Mouse (Mus musculus) heart, embryonic 10.5 days (tissue): ENCODE data around the gene Tagln. TPM values are rescaled to one million over a fixed set of nuclear protein-coding genes. Genes with fewer than 3 reads are reported as not detected.
A peak's percentile ranks its signal among the peaks of the same experiment; 100 is the strongest.

Experiments
- DNase-seq: peaks from one replicate; pipeline ENCODE4 v3.0.0-alpha.2; 2017; ENCODE audit warnings: low spot score
- H3K27ac ChIP-seq: fragments of 300-500 bp; sonication (generic); 2 replicates; pipeline ENCODE4 v1.5.1; 2016; ENCODE audit warnings: mild to moderate bottlenecking
- H3K27me3 ChIP-seq: fragments of 300-500 bp; sonication (generic); 2 replicates; pipeline ENCODE4 v1.6.1; 2016; ENCODE audit warnings: mild to moderate bottlenecking; ENCODE audit not compliant: poor library complexity, insufficient read depth, severe bottlenecking
- H3K36me3 ChIP-seq: fragments of 300-500 bp; sonication (generic); 2 replicates; pipeline ENCODE4 v1.6.1; 2016; ENCODE audit warnings: mild to moderate bottlenecking, moderate library complexity
- H3K4me1 ChIP-seq: fragments of 300-500 bp; sonication (generic); 2 replicates; pipeline ENCODE4 v1.6.1; 2016; ENCODE audit warnings: mild to moderate bottlenecking
- H3K4me3 ChIP-seq: fragments of 300-500 bp; sonication (generic); 2 replicates; pipeline ENCODE4 v1.5.1; 2016; ENCODE audit warnings: mild to moderate bottlenecking, moderate library complexity
- H3K9me3 ChIP-seq: fragments of 300-500 bp; sonication (generic); 2 replicates; pipeline ENCODE4 v1.6.1; 2016; ENCODE audit warnings: mild to moderate bottlenecking, moderate library complexity
- WGBS: fragments of 180-500 bp; shearing (Covaris S2); methylation state at CpG from one replicate; pipeline ENCODE4 v1.1.7; 2016; 5-methylcytosine and 5-hydroxymethylcytosine counted together
- polyA plus RNA-seq: library from polyadenylated mRNA; unstranded; fragments of >200 nt; fragmentation: Nextera tagmentation; extraction: Ambion mirVana; gene quantifications from 2 replicates; pipeline ENCODE4 v1.2.1, GENCODE M21; 2016

The Tagln gene
- polyA plus RNA-seq, 1 experiment from 2014 or later = 303 TPM

- H3K27me3 ChIP-seq = no peaks in the 10 kb centered on the region
- H3K36me3 ChIP-seq = peaks cover 22% of the 10 kb centered on the region
- H3K9me3 ChIP-seq = no peaks in the 10 kb centered on the region
- no peak overlapping the region for H3K4me3 ChIP-seq
- 70% methylated on average over 7 of the region's 7 CpGs for WGBS
- peaks cover 24% of the 10 kb centered on the region for H3K4me1 ChIP-seq
- DNase-seq = no peak
- H3K27ac ChIP-seq = no peak overlapping the region
Observed at GRCm38 (mm10) chr9:45958023-45958670, 22.3 kb upstream of the Tagln start.

- H3K4me3 ChIP-seq = peak within 1 kb of the TSS; percentile 96
- H3K27ac ChIP-seq = peak within 1 kb of the TSS; percentile 97
- WGBS = under 1% methylated on average over 48 of the region's 48 CpGs
- peak; percentile 93 for DNase-seq
- H3K9me3 ChIP-seq = no peaks in the 10 kb centered on the region
- peaks cover 26% of the 10 kb centered on the region for H3K4me1 ChIP-seq
- H3K27me3 ChIP-seq = no peaks in the 10 kb centered on the region
- H3K36me3 ChIP-seq = peaks cover 19% of the 10 kb centered on the region
Observed at GRCm38 (mm10) chr9:45955107-45955963, 19.5 kb upstream of the Tagln start, which contains the start of gene Sidt2. Sidt2 (minus strand) TSS chr9:45955258.

- peak; percentile 87 for DNase-seq
- WGBS = 0% methylated on average over 63 of the region's 63 CpGs
Observed at GRCm38 (mm10) chr9:45954294-45955106, 18.6 kb upstream of the Tagln start.

GRCm38 (mm10) chr9:45953511-45954293, 17.8 kb upstream of the Tagln start:
- peaks cover 35% of the 10 kb centered on the region for H3K36me3 ChIP-seq
- 59% methylated on average over 13 of the region's 13 CpGs for WGBS
- peaks cover 23% of the 10 kb centered on the region for H3K4me1 ChIP-seq
- peak; percentile 74 for DNase-seq
- peak overlapping the region; percentile 96 for H3K4me3 ChIP-seq
- peak overlapping the region; percentile 97 for H3K27ac ChIP-seq
- no peaks in the 10 kb centered on the region for H3K9me3 ChIP-seq
- no peaks in the 10 kb centered on the region for H3K27me3 ChIP-seq

More at GRCm38 (mm10) chr9:45954294-45955106, 18.6 kb upstream of the Tagln start:
- peak overlapping the region; percentile 96 for H3K4me3 ChIP-seq
- peaks cover 26% of the 10 kb centered on the region for H3K4me1 ChIP-seq
- H3K9me3 ChIP-seq = no peaks in the 10 kb centered on the region
- H3K27ac ChIP-seq = peak overlapping the region; percentile 97
- peaks cover 27% of the 10 kb centered on the region for H3K36me3 ChIP-seq
- H3K27me3 ChIP-seq = no peaks in the 10 kb centered on the region

- peaks cover 22% of the 10 kb centered on the region for H3K4me1 ChIP-seq
- H3K36me3 ChIP-seq = peaks cover 43% of the 10 kb centered on the region
- H3K4me3 ChIP-seq = no peak overlapping the region
- H3K9me3 ChIP-seq = no peaks in the 10 kb centered on the region
- H3K27me3 ChIP-seq = no peaks in the 10 kb centered on the region
- DNase-seq = peak; percentile 55
- 82% methylated on average over 7 of the region's 7 CpGs for WGBS
- no peak overlapping the region for H3K27ac ChIP-seq
Observed at GRCm38 (mm10) chr9:45952890-45953289, 17.0 kb upstream of the Tagln start.

- no peak overlapping the region for H3K27ac ChIP-seq
- H3K36me3 ChIP-seq = peaks cover 52% of the 10 kb centered on the region
- peaks cover 22% of the 10 kb centered on the region for H3K4me1 ChIP-seq
- H3K27me3 ChIP-seq = no peaks in the 10 kb centered on the region
- H3K9me3 ChIP-seq = no peaks in the 10 kb centered on the region
- H3K4me3 ChIP-seq = no peak overlapping the region
- 90% methylated on average over 4 of the region's 4 CpGs for WGBS
- peak; percentile 72 for DNase-seq
Observed at GRCm38 (mm10) chr9:45952057-45952456, 16.2 kb upstream of the Tagln start.

GRCm38 (mm10) chr9:45946872-45947183, 11.0 kb upstream of the Tagln start:
- Histone ChIP-seq H3K27me3 (no peaks in the 10 kb centered on the region), H3K27ac (no peak overlapping the region), H3K4me3 (no peak overlapping the region), H3K9me3 (no peaks in the 10 kb centered on the region), H3K36me3 (peaks cover 98% of the 10 kb centered on the region), H3K4me1 (no peaks in the 10 kb centered on the region)
- peak; percentile 72 for DNase-seq
- WGBS = 87% methylated on average over 10 of the region's 10 CpGs

- H3K36me3 ChIP-seq = peaks cover 98% of the 10 kb centered on the region
- H3K27me3 ChIP-seq = no peaks in the 10 kb centered on the region
- peak; percentile 59 for DNase-seq
- 0 out of 2 replicates have a peak, but pooled peaks cover 3% of the 10 kb centered on the region for H3K4me1 ChIP-seq
- no peaks in the 10 kb centered on the region for H3K9me3 ChIP-seq
- H3K4me3 ChIP-seq = no peak overlapping the region
- no peak overlapping the region for H3K27ac ChIP-seq
- 83% methylated on average over 16 of the region's 16 CpGs for WGBS
Observed at GRCm38 (mm10) chr9:45946182-45946871, 10.5 kb upstream of the Tagln start.

- H3K27ac ChIP-seq = no peak overlapping the region
- H3K9me3 ChIP-seq = no peaks in the 10 kb centered on the region
- DNase-seq = no peak
- no peaks in the 10 kb centered on the region for H3K27me3 ChIP-seq
- H3K4me3 ChIP-seq = no peak overlapping the region
- 0 out of 2 replicates have a peak, but pooled peaks cover 4% of the 10 kb centered on the region for H3K4me1 ChIP-seq
- WGBS = 90% methylated on average over 13 of the region's 13 CpGs
- H3K36me3 ChIP-seq = peaks cover 100% of the 10 kb centered on the region
Observed at GRCm38 (mm10) chr9:45945721-45946120, 9.9 kb upstream of the Tagln start.

GRCm38 (mm10) chr9:45944506-45945400, 8.9 kb upstream of the Tagln start:
- Histone ChIP-seq H3K4me3 (no peak overlapping the region), H3K9me3 (no peaks in the 10 kb centered on the region), H3K27me3 (no peaks in the 10 kb centered on the region), H3K4me1 (0 out of 2 replicates have a peak, but pooled peaks cover 4% of the 10 kb centered on the region), H3K36me3 (peaks cover 95% of the 10 kb centered on the region), H3K27ac (no peak overlapping the region)
- 78% methylated on average over 13 of the region's 13 CpGs for WGBS
- no peak for DNase-seq
